Mouse (Mus musculus): ENCODE measurements around the gene Lrrc8c. TPM values are rescaled to one million over a fixed set of nuclear protein-coding genes. Genes with fewer than 3 reads are reported as not detected.
"Not testable (repeated sequence)": the region's sequence is repeated elsewhere in the genome, so short reads cannot be mapped to it uniquely, and the experiment has no call there.

The Lrrc8c gene
- polyA plus RNA-seq, 1 experiment from 2014 or later, result 11.0 TPM

GRCm38 (mm10) chr5:105629955-105630354, 110.8 kb downstream of the Lrrc8c start:
- H3K9ac ChIP-seq (replicated peaks), result no peak overlapping the region
- H3K4me2 ChIP-seq (replicated peaks), result no peak overlapping the region
- 85% methylated on average over 1 of the region's 1 CpGs for WGBS

GRCm38 (mm10) chr5:105632066-105632465, 112.9 kb downstream of the Lrrc8c start:
- ATAC-seq (ENCODE audit: low FRiP score, low read depth), result no peak
- WGBS, result 88% methylated on average over 10 of the region's 10 CpGs
- no peaks in the 10 kb centered on the region for H3K36me3 ChIP-seq
- no peak overlapping the region for H3K4me2 ChIP-seq (replicated peaks)
- no peak overlapping the region for H3K4me3 ChIP-seq
- no peaks in the 10 kb centered on the region for H3K27me3 ChIP-seq
- H3K9me3 ChIP-seq, result no peaks in the 10 kb centered on the region
- H3K4me1 ChIP-seq, result no peaks in the 10 kb centered on the region
- H3K27ac ChIP-seq (replicated peaks), result no peak overlapping the region
- H3K9ac ChIP-seq (replicated peaks), result no peak overlapping the region

More at GRCm38 (mm10) chr5:105629955-105630354, 110.8 kb downstream of the Lrrc8c start:
- Histone ChIP-seq H3K4me3 (no peak overlapping the region), H3K27me3 (no peaks in the 10 kb centered on the region), H3K4me1 (0 out of 2 replicates have a peak, but pooled peaks cover 3% of the 10 kb centered on the region), H3K36me3 (no peaks in the 10 kb centered on the region), H3K27ac (replicated peaks) (no peak overlapping the region), H3K9me3 (no peaks in the 10 kb centered on the region)
- ATAC-seq (ENCODE audit: low FRiP score, low read depth), result no peak

GRCm38 (mm10) chr5:105635576-105635975, 116.4 kb downstream of the Lrrc8c start:
- WGBS, result 81% methylated on average over 6 of the region's 6 CpGs
- Histone ChIP-seq H3K27me3 (no peaks in the 10 kb centered on the region), H3K9me3 (no peaks in the 10 kb centered on the region), H3K4me3 (no peak overlapping the region), H3K4me2 (replicated peaks) (no peak overlapping the region), H3K27ac (replicated peaks) (no peak overlapping the region), H3K9ac (replicated peaks) (no peak overlapping the region), H3K36me3 (no peaks in the 10 kb centered on the region), H3K4me1 (no peaks in the 10 kb centered on the region)
- ATAC-seq (ENCODE audit: low FRiP score, low read depth), result no peak

GRCm38 (mm10) chr5:105636484-105637191, 117.5 kb downstream of the Lrrc8c start:
- Histone ChIP-seq H3K36me3 (no peaks in the 10 kb centered on the region), H3K9me3 (no peaks in the 10 kb centered on the region), H3K27ac (replicated peaks) (no peak overlapping the region), H3K4me1 (no peaks in the 10 kb centered on the region), H3K27me3 (no peaks in the 10 kb centered on the region), H3K9ac (replicated peaks) (no peak overlapping the region), H3K4me3 (no peak overlapping the region), H3K4me2 (replicated peaks) (no peak overlapping the region)
- WGBS, result 84% methylated on average over 11 of the region's 11 CpGs
- peak; percentile 27; the same call in 1 of the 2 replicates for ATAC-seq (ENCODE audit: low FRiP score, low read depth)

- WGBS, result 90% methylated on average over 2 of the region's 2 CpGs
- H3K27me3 ChIP-seq; H3K36me3 ChIP-seq; H3K4me3 ChIP-seq; H3K9me3 ChIP-seq; H3K27ac ChIP-seq (replicated peaks); ATAC-seq (ENCODE audit: low FRiP score, low read depth); H3K4me2 ChIP-seq (replicated peaks); H3K4me1 ChIP-seq; H3K9ac ChIP-seq (replicated peaks): not testable (repeated sequence)
These were observed 119.1 kb downstream of the Lrrc8c start for GRCm38 (mm10) chr5:105638266-105638665.

- ATAC-seq (ENCODE audit: low FRiP score, low read depth), result no peak
- no peak overlapping the region for H3K9ac ChIP-seq (replicated peaks)
- H3K4me1 ChIP-seq, result no peaks in the 10 kb centered on the region
- no peak overlapping the region for H3K27ac ChIP-seq (replicated peaks)
- H3K27me3 ChIP-seq, result no peaks in the 10 kb centered on the region
- H3K4me3 ChIP-seq, result no peak overlapping the region
- WGBS, result 87% methylated on average over 6 of the region's 6 CpGs
- H3K36me3 ChIP-seq, result no peaks in the 10 kb centered on the region
- H3K9me3 ChIP-seq, result no peaks in the 10 kb centered on the region
- no peak overlapping the region for H3K4me2 ChIP-seq (replicated peaks)
These were observed 119.7 kb downstream of the Lrrc8c start for GRCm38 (mm10) chr5:105638916-105639315.

- H3K27ac ChIP-seq (replicated peaks), result no peak overlapping the region
- no peaks in the 10 kb centered on the region for H3K9me3 ChIP-seq
- H3K4me2 ChIP-seq (replicated peaks), result no peak overlapping the region
- no peak overlapping the region for H3K9ac ChIP-seq (replicated peaks)
- no peak overlapping the region for H3K4me3 ChIP-seq
- no peak for ATAC-seq (ENCODE audit: low FRiP score, low read depth)
- H3K36me3 ChIP-seq, result no peaks in the 10 kb centered on the region
- no peaks in the 10 kb centered on the region for H3K27me3 ChIP-seq
- 90% methylated on average over 11 of the region's 11 CpGs for WGBS
- no peaks in the 10 kb centered on the region for H3K4me1 ChIP-seq
These were observed 120.2 kb downstream of the Lrrc8c start for GRCm38 (mm10) chr5:105639363-105639762.

GRCm38 (mm10) chr5:105642517-105642916, 123.3 kb downstream of the Lrrc8c start:
- Histone ChIP-seq H3K4me1 (no peaks in the 10 kb centered on the region), H3K9me3 (no peaks in the 10 kb centered on the region), H3K27me3 (no peaks in the 10 kb centered on the region), H3K36me3 (no peaks in the 10 kb centered on the region), H3K27ac (replicated peaks) (no peak overlapping the region), H3K9ac (replicated peaks) (no peak overlapping the region), H3K4me2 (replicated peaks) (no peak overlapping the region), H3K4me3 (no peak overlapping the region)
- no peak for ATAC-seq (ENCODE audit: low FRiP score, low read depth)
- WGBS, result 91% methylated on average over 5 of the region's 5 CpGs

GRCm38 (mm10) chr5:105643276-105643675, 124.1 kb downstream of the Lrrc8c start:
- Histone ChIP-seq H3K27me3 (no peaks in the 10 kb centered on the region), H3K4me1 (no peaks in the 10 kb centered on the region), H3K4me3 (no peak overlapping the region), H3K4me2 (replicated peaks) (no peak overlapping the region), H3K9ac (replicated peaks) (no peak overlapping the region), H3K27ac (replicated peaks) (no peak overlapping the region), H3K9me3 (no peaks in the 10 kb centered on the region), H3K36me3 (no peaks in the 10 kb centered on the region)
- 66% methylated on average over 8 of the region's 8 CpGs for WGBS
- ATAC-seq (ENCODE audit: low FRiP score, low read depth), result no peak

- WGBS, result 88% methylated on average over 6 of the region's 6 CpGs
- Histone ChIP-seq H3K27me3 (no peaks in the 10 kb centered on the region), H3K4me3 (no peak overlapping the region), H3K36me3 (no peaks in the 10 kb centered on the region), H3K9me3 (no peaks in the 10 kb centered on the region), H3K4me1 (no peaks in the 10 kb centered on the region), H3K4me2 (replicated peaks) (no peak overlapping the region), H3K9ac (replicated peaks) (no peak overlapping the region), H3K27ac (replicated peaks) (no peak overlapping the region)
- ATAC-seq (ENCODE audit: low FRiP score, low read depth), result no peak
These were observed 125.0 kb downstream of the Lrrc8c start for GRCm38 (mm10) chr5:105644195-105644594.

GRCm38 (mm10) chr5:105647094-105647493, 127.9 kb downstream of the Lrrc8c start:
- no peak for ATAC-seq (ENCODE audit: low FRiP score, low read depth)
- 93% methylated on average over 7 of the region's 7 CpGs for whole genome bisulfite sequencing

GRCm38 (mm10) chr5:105648648-105649287, 129.6 kb downstream of the Lrrc8c start:
- no peak overlapping the region for H3K27ac ChIP-seq (replicated peaks)
- WGBS, result 51% methylated on average over 7 of the region's 7 CpGs
- no peaks in the 10 kb centered on the region for H3K9me3 ChIP-seq

More at GRCm38 (mm10) chr5:105647094-105647493, 127.9 kb downstream of the Lrrc8c start:
- Histone ChIP-seq H3K9me3 (no peaks in the 10 kb centered on the region), H3K4me2 (replicated peaks) (no peak overlapping the region), H3K4me1 (no peaks in the 10 kb centered on the region), H3K27ac (replicated peaks) (no peak overlapping the region), H3K27me3 (no peaks in the 10 kb centered on the region), H3K36me3 (no peaks in the 10 kb centered on the region), H3K4me3 (no peak overlapping the region), H3K9ac (replicated peaks) (no peak overlapping the region)

More at GRCm38 (mm10) chr5:105648648-105649287, 129.6 kb downstream of the Lrrc8c start:
- Histone ChIP-seq H3K4me2 (replicated peaks) (no peak overlapping the region), H3K4me1 (no peaks in the 10 kb centered on the region), H3K4me3 (no peak overlapping the region), H3K9ac (replicated peaks) (no peak overlapping the region), H3K36me3 (no peaks in the 10 kb centered on the region), H3K27me3 (no peaks in the 10 kb centered on the region; the same call in 1 of the 2 replicates)
- no peak for ATAC-seq (ENCODE audit: low FRiP score, low read depth)

All from midbrain, embryonic 12.5 days (tissue).